Mouse (Mus musculus): Measurements from ENCODE around the gene Coq4. TPM values are rescaled to one million over a fixed set of nuclear protein-coding genes. Genes with fewer than 3 reads are reported as not detected.

Gene Coq4
- polyA plus RNA-seq, 1 experiment from 2014 or later, result 53.4 TPM

Small RNA genes lying within 50 kb of the gene (microRNA-seq; reads per million reads assigned to microRNA genes)
- gene Mir219a-2 (not detected), gene Mir219b (not detected)

Other genes starting within 250 kb of the Coq4 start
- gene Rapgef1, start 167.8 kb upstream of the Coq4 start, polyA plus RNA-seq (2014; fragmentation: Nextera tagmentation; extraction: Ambion mirVana), result 18.9 and 21.9 TPM in 2 replicates
- 0.31 TPM in 1 of 2 replicates, not detected in the other for gene Gm13420, start 35.8 kb upstream of the Coq4 start, polyA plus RNA-seq (2014; fragmentation: Nextera tagmentation; extraction: Ambion mirVana)
- gene Gm13547, start 28.2 kb upstream of the Coq4 start, polyA plus RNA-seq (2014; fragmentation: Nextera tagmentation; extraction: Ambion mirVana), result not detected in 2 replicates
- 27.1 and 29.3 TPM in 2 replicates for gene Trub2, start 1.0 kb downstream of the Coq4 start, polyA plus RNA-seq (2014; fragmentation: Nextera tagmentation; extraction: Ambion mirVana)
- 35.8 and 37.6 TPM in 2 replicates for gene Slc27a4, start 15.1 kb downstream of the Coq4 start, polyA plus RNA-seq (2014; fragmentation: Nextera tagmentation; extraction: Ambion mirVana)
- 21.8 and 24.6 TPM in 2 replicates for gene Urm1, start 32.6 kb downstream of the Coq4 start, polyA plus RNA-seq (2014; fragmentation: Nextera tagmentation; extraction: Ambion mirVana)
- 21.4 and 22.9 TPM in 2 replicates for gene Cercam, start 81.7 kb downstream of the Coq4 start, polyA plus RNA-seq (2014; fragmentation: Nextera tagmentation; extraction: Ambion mirVana)
- 68.2 and 68.6 TPM in 2 replicates for gene Odf2, start 101.7 kb downstream of the Coq4 start, polyA plus RNA-seq (2014; fragmentation: Nextera tagmentation; extraction: Ambion mirVana)
- 66.2 and 67.4 TPM in 2 replicates for gene Gle1, start 147.9 kb downstream of the Coq4 start, polyA plus RNA-seq (2014; fragmentation: Nextera tagmentation; extraction: Ambion mirVana)
- 381 and 422 TPM in 2 replicates for gene Sptan1, start 178.1 kb downstream of the Coq4 start, polyA plus RNA-seq (2014; fragmentation: Nextera tagmentation; extraction: Ambion mirVana)